Mouse (Mus musculus) cerebellum, postnatal 10 days (tissue): ENCODE data around the gene Enpp6.
"Not testable (repeated sequence)": the region's sequence is repeated elsewhere in the genome, so short reads cannot be mapped to it uniquely, and the experiment has no call there.

ENCODE experiments used
- DNase-seq, 2 experiments: peaks; one replicate each; pipeline ENCODE4 v3.0.0; 2021; ENCODE audit warnings: mixed read lengths in 2 of 2

The Enpp6 gene

GRCm38 (mm10) chr8:46995931-46996664, 9.4 kb downstream of the Enpp6 start:
- DNase-seq = no peak

GRCm38 (mm10) chr8:47005676-47006075, 19.0 kb downstream of the Enpp6 start:
- DNase-seq = no peak

GRCm38 (mm10) chr8:47006785-47007184, 20.1 kb downstream of the Enpp6 start:
- DNase-seq = no peak

- DNase-seq = no peak
Measured at GRCm38 (mm10) chr8:47008220-47008773, 21.6 kb downstream of the Enpp6 start.

- DNase-seq = peak; percentile 84 to 90
Measured at GRCm38 (mm10) chr8:47016268-47016946, 29.7 kb downstream of the Enpp6 start.

- peak; percentile 36 to 50 for DNase-seq
Measured at GRCm38 (mm10) chr8:47021135-47021555, 34.5 kb downstream of the Enpp6 start.

GRCm38 (mm10) chr8:47024612-47025011, 37.9 kb downstream of the Enpp6 start:
- DNase-seq = no peak

GRCm38 (mm10) chr8:47026841-47027490, 40.3 kb downstream of the Enpp6 start:
- peak in 1 of 2 experiments; percentile 14 for DNase-seq

GRCm38 (mm10) chr8:47028474-47028873, 41.8 kb downstream of the Enpp6 start:
- no peak for DNase-seq

GRCm38 (mm10) chr8:47030321-47030720, 43.6 kb downstream of the Enpp6 start:
- no peak for DNase-seq

GRCm38 (mm10) chr8:47032081-47032480, 45.4 kb downstream of the Enpp6 start:
- peak; percentile 4 to 11 for DNase-seq

GRCm38 (mm10) chr8:47033976-47034375, 47.3 kb downstream of the Enpp6 start:
- no peak for DNase-seq

- no peak for DNase-seq
Measured at GRCm38 (mm10) chr8:47036501-47036900, 49.8 kb downstream of the Enpp6 start.

GRCm38 (mm10) chr8:47037405-47037804, 50.7 kb downstream of the Enpp6 start:
- DNase-seq = no peak

GRCm38 (mm10) chr8:47040215-47040614, 53.5 kb downstream of the Enpp6 start:
- not testable (repeated sequence) for DNase-seq

- DNase-seq = no peak
Measured at GRCm38 (mm10) chr8:47046340-47046739, 59.7 kb downstream of the Enpp6 start.

- no peak for DNase-seq
Measured at GRCm38 (mm10) chr8:47047146-47047545, 60.5 kb downstream of the Enpp6 start.

GRCm38 (mm10) chr8:47048584-47048983, 61.9 kb downstream of the Enpp6 start:
- DNase-seq = no peak

- no peak for DNase-seq
Measured at GRCm38 (mm10) chr8:47052643-47053042, 66.0 kb downstream of the Enpp6 start.

GRCm38 (mm10) chr8:47056086-47056485, 69.4 kb downstream of the Enpp6 start:
- no peak for DNase-seq

GRCm38 (mm10) chr8:47058526-47058925, 71.8 kb downstream of the Enpp6 start:
- DNase-seq = no peak

- no peak for DNase-seq
Measured at GRCm38 (mm10) chr8:47058971-47059370, 72.3 kb downstream of the Enpp6 start.

- DNase-seq = peak; percentile 8
Measured at GRCm38 (mm10) chr8:47061105-47061720, 74.5 kb downstream of the Enpp6 start.
